Mouse (Mus musculus): Measurements from ENCODE around the gene 1810010D01Rik. TPM values are rescaled to one million over a fixed set of nuclear protein-coding genes. Genes with fewer than 3 reads are reported as not detected.

1810010D01Rik gene
- polyA plus RNA-seq, 2 experiments = 0.23 TPM; not detected in 1

DNA sequence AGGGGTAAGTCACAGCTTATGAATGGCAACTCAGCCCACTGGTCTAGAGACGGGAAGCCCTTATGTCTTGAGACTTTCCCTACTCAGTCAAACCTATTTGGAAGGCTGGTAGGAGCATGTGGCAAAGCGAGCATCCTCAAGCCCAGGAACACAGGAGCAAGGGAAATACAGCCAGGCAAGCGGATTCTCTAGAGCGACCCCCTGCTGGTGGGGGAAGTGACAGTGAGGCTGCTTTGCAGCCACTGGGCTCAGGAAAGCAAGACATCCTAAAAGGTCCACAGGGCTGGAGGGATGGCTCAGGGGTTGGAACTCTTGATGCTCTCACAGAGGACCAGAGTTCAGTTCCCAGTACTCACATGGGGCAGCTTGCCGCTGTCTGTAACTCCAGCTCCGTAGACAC, 11.6 kb downstream of the 1810010D01Rik start:
- DNase-seq (ENCODE audit: low read depth in 3 of 3, low spot score in 3 of 3) (no peak), ATAC-seq (ENCODE audit: insufficient read depth) (no peak)
- WGBS (ENCODE audit: insufficient replicate concordance) = 65% methylated on average over 6 of the region's 6 CpGs
- Histone ChIP-seq H3K4me2 (ENCODE audit: low read depth) (no peak overlapping the region), H3K4me1 (replicated peaks; ENCODE audit: control insufficient read depth in 2 of 2, insufficient read depth in 2 of 2, low read length in 1 of 2) (0 out of 4 replicates have a peak, but pooled peaks cover 0 to 2% of the 10 kb centered on the region in 2 experiments), H3K9ac (replicated peaks) (no peak overlapping the region), H3K36me3 (replicated peaks; ENCODE audit: control insufficient read depth, insufficient read depth, low read depth) (no peaks in the 10 kb centered on the region), H3K4me3 (ENCODE audit: insufficient read depth in 1 of 2, low read depth in 2 of 2, low read length in 2 of 2) (no peak overlapping the region), H3K9me3 (ENCODE audit: control insufficient read depth, low read length) (no peaks in the 10 kb centered on the region), H3K27ac (no peak overlapping the region), H3K27me3 (ENCODE audit: control insufficient read depth, insufficient read depth, low read length) (no peaks in the 10 kb centered on the region)
- TF ChIP-seq CTCF (IDR thresholded peaks at IDR 0.05; ENCODE audit: low read depth) (no peak), EP300 (IDR thresholded peaks at IDR 0.05; ENCODE audit: low read depth) (no peak)

DNA sequence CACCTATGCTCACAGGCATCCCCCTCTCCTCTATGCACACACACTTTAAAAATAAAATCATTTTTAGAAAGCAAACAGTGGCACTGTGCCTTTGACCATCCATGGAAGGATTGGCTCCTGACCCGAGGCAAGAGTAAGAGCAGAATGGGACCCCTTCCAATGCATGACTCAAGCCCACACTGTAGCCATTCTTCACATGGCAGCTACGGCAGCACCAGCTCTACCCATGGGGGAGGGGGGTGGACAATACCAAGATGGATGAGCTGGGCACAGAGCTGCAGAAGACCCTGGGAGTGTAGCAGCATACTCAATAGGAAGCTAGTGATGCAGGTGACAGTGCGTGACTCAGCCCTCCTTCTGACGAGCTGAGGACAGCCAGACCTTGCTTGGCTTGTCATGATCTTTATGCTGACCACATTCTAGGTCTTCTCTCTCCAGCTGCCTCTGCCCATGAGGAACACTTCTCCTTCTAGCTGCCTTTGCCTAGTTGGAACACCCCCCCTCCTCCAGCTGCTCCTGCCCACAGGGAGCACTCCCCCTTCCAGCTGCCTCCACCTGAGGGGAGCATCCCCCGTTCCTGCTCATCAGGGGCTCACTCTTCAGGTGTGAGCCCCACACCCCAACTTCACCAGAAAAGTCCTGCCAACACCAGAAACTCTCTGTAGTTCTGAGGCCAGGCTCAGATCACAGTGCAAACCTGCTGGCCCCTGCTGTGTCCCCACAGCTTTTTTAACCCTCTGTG, 12.6 kb downstream of the 1810010D01Rik start:
- no peak for DNase-seq (ENCODE audit: low read depth in 3 of 3, low spot score in 3 of 3)
- H3K4me3 ChIP-seq (ENCODE audit: insufficient read depth in 1 of 2, low read depth in 2 of 2, low read length in 2 of 2) = no peak overlapping the region
- H3K9ac ChIP-seq (replicated peaks) = no peak overlapping the region
- H3K9me3 ChIP-seq (ENCODE audit: control insufficient read depth, low read length) = no peaks in the 10 kb centered on the region
- H3K27ac ChIP-seq = no peak overlapping the region
- H3K27me3 ChIP-seq (ENCODE audit: control insufficient read depth, insufficient read depth, low read length) = no peaks in the 10 kb centered on the region
- H3K36me3 ChIP-seq (replicated peaks; ENCODE audit: control insufficient read depth, insufficient read depth, low read depth) = no peaks in the 10 kb centered on the region
- no peak for ATAC-seq (ENCODE audit: insufficient read depth)
- no peak overlapping the region for H3K4me2 ChIP-seq (ENCODE audit: low read depth)
- 37% methylated on average over 5 of the region's 5 CpGs for WGBS (ENCODE audit: insufficient replicate concordance)
- 0 out of 4 replicates have a peak, but pooled peaks cover 0 to 2% of the 10 kb centered on the region in 2 experiments for H3K4me1 ChIP-seq (replicated peaks; ENCODE audit: control insufficient read depth in 2 of 2, insufficient read depth in 2 of 2, low read length in 1 of 2)
- TF ChIP-seq EP300 (IDR thresholded peaks at IDR 0.05; ENCODE audit: low read depth) (no peak), CTCF (IDR thresholded peaks at IDR 0.05; ENCODE audit: low read depth) (no peak)

GRCm38 (mm10) chr7:145194455-145195161, 13.3 kb downstream of the 1810010D01Rik start:
- H3K9me3 ChIP-seq (ENCODE audit: control insufficient read depth, low read length) = no peaks in the 10 kb centered on the region
- no peak overlapping the region for H3K4me2 ChIP-seq (ENCODE audit: low read depth)
- TF ChIP-seq CTCF (IDR thresholded peaks at IDR 0.05; ENCODE audit: low read depth) = no peak
- no peak for TF ChIP-seq EP300 (IDR thresholded peaks at IDR 0.05; ENCODE audit: low read depth)
- H3K4me1 ChIP-seq (replicated peaks; ENCODE audit: control insufficient read depth in 2 of 2, insufficient read depth in 2 of 2, low read length in 1 of 2) = 0 out of 4 replicates have a peak, but pooled peaks cover 0 to 2% of the 10 kb centered on the region in 2 experiments
- ATAC-seq (ENCODE audit: insufficient read depth) (no peak), DNase-seq (ENCODE audit: low read depth in 3 of 3, low spot score in 3 of 3) (no peak)
- no peaks in the 10 kb centered on the region for H3K27me3 ChIP-seq (ENCODE audit: control insufficient read depth, insufficient read depth, low read length)
- H3K36me3 ChIP-seq (replicated peaks; ENCODE audit: control insufficient read depth, insufficient read depth, low read depth) = no peaks in the 10 kb centered on the region
- H3K9ac ChIP-seq (replicated peaks) = no peak overlapping the region
- H3K4me3 ChIP-seq (ENCODE audit: insufficient read depth in 1 of 2, low read depth in 2 of 2, low read length in 2 of 2) = no peak overlapping the region
- H3K27ac ChIP-seq = no peak overlapping the region
- WGBS (ENCODE audit: insufficient replicate concordance) = 22% methylated on average over 3 of the region's 3 CpGs

- Histone ChIP-seq H3K36me3 (replicated peaks; ENCODE audit: control insufficient read depth, insufficient read depth, low read depth) (no peaks in the 10 kb centered on the region), H3K9me3 (ENCODE audit: control insufficient read depth, low read length) (no peaks in the 10 kb centered on the region), H3K9ac (replicated peaks) (no peak overlapping the region), H3K27me3 (ENCODE audit: control insufficient read depth, insufficient read depth, low read length) (no peaks in the 10 kb centered on the region), H3K4me2 (ENCODE audit: low read depth) (no peak overlapping the region), H3K4me1 (replicated peaks; ENCODE audit: control insufficient read depth in 2 of 2, insufficient read depth in 2 of 2, low read length in 1 of 2) (0 out of 4 replicates have a peak, but pooled peaks cover 0 to 2% of the 10 kb centered on the region in 2 experiments), H3K27ac (no peak overlapping the region), H3K4me3 (ENCODE audit: insufficient read depth in 1 of 2, low read depth in 2 of 2, low read length in 2 of 2) (no peak overlapping the region)
- no peak for DNase-seq (ENCODE audit: low read depth in 3 of 3, low spot score in 3 of 3)
- no peak for ATAC-seq (ENCODE audit: insufficient read depth)
- TF ChIP-seq EP300 (IDR thresholded peaks at IDR 0.05; ENCODE audit: low read depth) (no peak), CTCF (IDR thresholded peaks at IDR 0.05; ENCODE audit: low read depth) (no peak)
- WGBS (ENCODE audit: insufficient replicate concordance) = 54% methylated on average over 6 of the region's 6 CpGs
Measured at GRCm38 (mm10) chr7:145192836-145193235, 15.1 kb downstream of the 1810010D01Rik start.

- no peak for ATAC-seq (ENCODE audit: insufficient read depth)
- H3K4me3 ChIP-seq (ENCODE audit: insufficient read depth in 1 of 2, low read depth in 2 of 2, low read length in 2 of 2) = no peak overlapping the region
- no peaks in the 10 kb centered on the region for H3K36me3 ChIP-seq (replicated peaks; ENCODE audit: control insufficient read depth, insufficient read depth, low read depth)
- H3K4me1 ChIP-seq (replicated peaks; ENCODE audit: control insufficient read depth in 2 of 2, insufficient read depth in 2 of 2, low read length in 1 of 2) = 0 out of 4 replicates have a peak, but pooled peaks cover 0 to 2% of the 10 kb centered on the region in 2 experiments
- H3K9ac ChIP-seq (replicated peaks) = no peak overlapping the region
- no peak for DNase-seq (ENCODE audit: low read depth in 3 of 3, low spot score in 3 of 3)
- no peaks in the 10 kb centered on the region for H3K27me3 ChIP-seq (ENCODE audit: control insufficient read depth, insufficient read depth, low read length)
- no peak overlapping the region for H3K4me2 ChIP-seq (ENCODE audit: low read depth)
- H3K27ac ChIP-seq = no peak overlapping the region
- H3K9me3 ChIP-seq (ENCODE audit: control insufficient read depth, low read length) = no peaks in the 10 kb centered on the region
- TF ChIP-seq EP300 (IDR thresholded peaks at IDR 0.05; ENCODE audit: low read depth) = no peak
- TF ChIP-seq CTCF (IDR thresholded peaks at IDR 0.05; ENCODE audit: low read depth) = no peak
Measured at GRCm38 (mm10) chr7:145190520-145190919, 17.4 kb downstream of the 1810010D01Rik start.
